Mouse (Mus musculus): Measurements from ENCODE around the gene Slc2a9.

DNA sequence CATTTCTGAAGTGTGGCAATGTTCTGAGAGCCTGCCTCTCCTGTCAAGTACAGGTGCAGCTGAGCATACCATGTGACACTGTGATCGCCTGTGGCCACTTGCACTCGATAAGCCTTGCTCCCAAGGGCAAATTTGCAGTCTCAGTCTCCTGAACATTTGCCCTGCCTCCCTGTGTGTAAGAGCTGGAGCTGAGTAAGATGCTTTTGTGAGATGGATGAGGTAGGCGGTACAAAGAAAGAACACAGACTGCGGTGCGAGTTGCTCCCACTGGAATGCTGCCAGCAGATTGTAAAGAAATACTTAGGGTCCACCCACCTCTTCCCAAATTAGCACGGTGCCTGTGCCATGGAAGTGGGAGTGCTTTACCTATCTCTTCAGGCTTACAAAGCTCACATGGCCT, 44.4 kb upstream of the Slc2a9 start:
- TF ChIP-seq CTCF (IDR thresholded peaks at IDR 0.05; ENCODE audit: low read depth, low read length) (no peak), POLR2A (IDR thresholded peaks at IDR 0.05; ENCODE audit: insufficient read depth, low read length) (no peak)

Measured in ES-Bruce4 (cell line).